Mouse (Mus musculus): Measurements from ENCODE around the gene Cadm2. TPM values are rescaled to one million over a fixed set of nuclear protein-coding genes. Genes with fewer than 3 reads are reported as not detected.
A peak's percentile ranks its signal among the peaks of the same experiment; 100 is the strongest.

Cadm2 gene
- polyA plus RNA-seq, 1 experiment from 2014 or later = not detected

GRCm38 (mm10) chr16:67124811-67125210 lies 495.9 kb downstream of the Cadm2 start:
- no peak overlapping the region for H3K9ac ChIP-seq (ENCODE audit: low read depth, low read length)
- no peak overlapping the region for H3K4me3 ChIP-seq (ENCODE audit: low read depth, low read length)
- no peak overlapping the region for H3K27ac ChIP-seq (ENCODE audit: low read length)
- H3K9me3 ChIP-seq (replicated peaks; ENCODE audit: control insufficient read depth, low read length) = no peaks in the 10 kb centered on the region
- H3K36me3 ChIP-seq (ENCODE audit: control insufficient read depth, insufficient read depth) = no peaks in the 10 kb centered on the region
- no peaks in the 10 kb centered on the region for H3K4me1 ChIP-seq (ENCODE audit: control insufficient read depth, low read depth, low read length)
- ATAC-seq (ENCODE audit: low read depth) = no peak
- 57% methylated on average over 4 of the region's 4 CpGs for WGBS (ENCODE audit: insufficient replicate concordance)
- H3K4me2 ChIP-seq (ENCODE audit: low read depth, low read length) = no peak overlapping the region
- H3K27me3 ChIP-seq (ENCODE audit: control insufficient read depth, insufficient read depth, low read depth, low read length) = no peaks in the 10 kb centered on the region

DNA sequence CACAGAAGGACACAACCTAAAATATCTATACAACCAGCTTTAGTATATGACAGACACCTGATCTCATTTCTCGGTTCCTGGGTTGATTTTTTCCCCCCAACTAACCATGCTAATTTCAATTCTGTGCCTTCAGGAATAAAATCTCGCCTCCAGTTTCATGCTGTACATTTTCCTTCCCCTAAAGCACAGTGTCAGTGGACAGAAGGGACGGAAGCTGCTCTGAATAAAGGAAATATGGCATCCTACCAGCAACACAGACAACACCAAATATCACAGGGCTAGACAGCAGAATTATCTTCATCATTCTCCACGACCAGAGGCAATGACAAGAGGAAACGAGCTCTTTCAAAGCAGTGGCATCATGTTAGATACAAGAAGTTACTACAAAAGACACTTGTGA lies 498.2 kb downstream of the Cadm2 start:
- WGBS (ENCODE audit: insufficient replicate concordance) = 45% methylated on average over 5 of the region's 5 CpGs
- H3K9ac ChIP-seq (ENCODE audit: low read depth, low read length) = no peak overlapping the region
- ATAC-seq (ENCODE audit: low read depth) = no peak
- no peaks in the 10 kb centered on the region for H3K27me3 ChIP-seq (ENCODE audit: control insufficient read depth, insufficient read depth, low read depth, low read length)
- H3K36me3 ChIP-seq (ENCODE audit: control insufficient read depth, insufficient read depth) = no peaks in the 10 kb centered on the region
- H3K4me3 ChIP-seq (ENCODE audit: low read depth, low read length) = no peak overlapping the region
- H3K27ac ChIP-seq (ENCODE audit: low read length) = no peak overlapping the region
- H3K4me2 ChIP-seq (ENCODE audit: low read depth, low read length) = no peak overlapping the region
- H3K4me1 ChIP-seq (ENCODE audit: control insufficient read depth, low read depth, low read length) = no peaks in the 10 kb centered on the region
- no peaks in the 10 kb centered on the region for H3K9me3 ChIP-seq (replicated peaks; ENCODE audit: control insufficient read depth, low read length)

GRCm38 (mm10) chr16:67121781-67122180 lies 498.9 kb downstream of the Cadm2 start:
- H3K27me3 ChIP-seq (ENCODE audit: control insufficient read depth, insufficient read depth, low read depth, low read length) = no peaks in the 10 kb centered on the region
- no peaks in the 10 kb centered on the region for H3K36me3 ChIP-seq (ENCODE audit: control insufficient read depth, insufficient read depth)
- 66% methylated on average over 3 of the region's 3 CpGs for WGBS (ENCODE audit: insufficient replicate concordance)
- H3K27ac ChIP-seq (ENCODE audit: low read length) = no peak overlapping the region
- no peaks in the 10 kb centered on the region for H3K4me1 ChIP-seq (ENCODE audit: control insufficient read depth, low read depth, low read length)
- no peak overlapping the region for H3K4me2 ChIP-seq (ENCODE audit: low read depth, low read length)
- H3K4me3 ChIP-seq (ENCODE audit: low read depth, low read length) = no peak overlapping the region
- no peak for ATAC-seq (ENCODE audit: low read depth)
- H3K9me3 ChIP-seq (replicated peaks; ENCODE audit: control insufficient read depth, low read length) = no peaks in the 10 kb centered on the region
- no peak overlapping the region for H3K9ac ChIP-seq (ENCODE audit: low read depth, low read length)

- peak; percentile 43 for ATAC-seq (ENCODE audit: low read depth)
- Histone ChIP-seq H3K4me2 (ENCODE audit: low read depth, low read length) (no peak overlapping the region), H3K4me1 (ENCODE audit: control insufficient read depth, low read depth, low read length) (no peaks in the 10 kb centered on the region), H3K27ac (ENCODE audit: low read length) (no peak overlapping the region), H3K36me3 (ENCODE audit: control insufficient read depth, insufficient read depth) (no peaks in the 10 kb centered on the region), H3K9me3 (replicated peaks; ENCODE audit: control insufficient read depth, low read length) (no peaks in the 10 kb centered on the region), H3K9ac (ENCODE audit: low read depth, low read length) (no peak overlapping the region), H3K27me3 (ENCODE audit: control insufficient read depth, insufficient read depth, low read depth, low read length) (no peaks in the 10 kb centered on the region), H3K4me3 (ENCODE audit: low read depth, low read length) (no peak overlapping the region)
- WGBS (ENCODE audit: insufficient replicate concordance) = 43% methylated on average over 8 of the region's 8 CpGs
These were observed 514.1 kb downstream of the Cadm2 start for GRCm38 (mm10) chr16:67106478-67107061.

GRCm38 (mm10) chr16:67096706-67097105 lies 524.0 kb downstream of the Cadm2 start:
- Histone ChIP-seq H3K9me3 (replicated peaks; ENCODE audit: control insufficient read depth, low read length) (no peaks in the 10 kb centered on the region), H3K4me3 (ENCODE audit: low read depth, low read length) (no peak overlapping the region), H3K9ac (ENCODE audit: low read depth, low read length) (no peak overlapping the region), H3K27me3 (ENCODE audit: control insufficient read depth, insufficient read depth, low read depth, low read length) (no peaks in the 10 kb centered on the region), H3K4me2 (ENCODE audit: low read depth, low read length) (no peak overlapping the region), H3K4me1 (ENCODE audit: control insufficient read depth, low read depth, low read length) (no peaks in the 10 kb centered on the region), H3K27ac (ENCODE audit: low read length) (no peak overlapping the region), H3K36me3 (ENCODE audit: control insufficient read depth, insufficient read depth) (no peaks in the 10 kb centered on the region)
- 62% methylated on average over 6 of the region's 6 CpGs for WGBS (ENCODE audit: insufficient replicate concordance)
- ATAC-seq (ENCODE audit: low read depth) = no peak

DNA sequence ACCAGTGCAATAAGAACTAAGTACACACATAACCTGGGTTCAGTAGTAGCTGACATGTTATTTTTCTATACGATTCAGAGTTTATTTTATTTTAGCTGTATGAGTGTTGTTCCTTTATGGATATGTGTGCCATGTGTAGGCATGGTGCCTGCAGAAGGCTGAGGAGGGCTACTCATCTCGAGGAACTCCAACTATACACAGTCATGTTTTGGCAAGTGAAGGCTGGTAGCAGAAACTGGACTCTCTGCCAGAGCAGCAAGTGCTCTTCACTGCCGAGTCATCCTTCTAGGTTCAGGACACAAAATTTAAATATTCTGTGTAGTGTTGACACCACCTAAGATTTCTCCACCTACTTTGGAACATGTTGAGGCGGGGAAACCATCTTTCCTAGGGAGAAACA lies 524.8 kb downstream of the Cadm2 start:
- H3K4me2 ChIP-seq (ENCODE audit: low read depth, low read length) = no peak overlapping the region
- 60% methylated on average over 4 of the region's 4 CpGs for WGBS (ENCODE audit: insufficient replicate concordance)

GRCm38 (mm10) chr16:67089747-67090146 lies 531.0 kb downstream of the Cadm2 start:
- ATAC-seq (ENCODE audit: low read depth) = no peak
- Histone ChIP-seq H3K27ac (ENCODE audit: low read length) (no peak overlapping the region), H3K9ac (ENCODE audit: low read depth, low read length) (no peak overlapping the region), H3K9me3 (replicated peaks; ENCODE audit: control insufficient read depth, low read length) (no peaks in the 10 kb centered on the region), H3K27me3 (ENCODE audit: control insufficient read depth, insufficient read depth, low read depth, low read length) (no peaks in the 10 kb centered on the region), H3K36me3 (ENCODE audit: control insufficient read depth, insufficient read depth) (no peaks in the 10 kb centered on the region), H3K4me2 (ENCODE audit: low read depth, low read length) (no peak overlapping the region), H3K4me3 (ENCODE audit: low read depth, low read length) (no peak overlapping the region), H3K4me1 (ENCODE audit: control insufficient read depth, low read depth, low read length) (no peaks in the 10 kb centered on the region)
- WGBS (ENCODE audit: insufficient replicate concordance) = 59% methylated on average over 3 of the region's 3 CpGs

More for the DNA sequence above, 524.8 kb downstream of the Cadm2 start:
- Histone ChIP-seq H3K27ac (ENCODE audit: low read length) (no peak overlapping the region), H3K4me1 (ENCODE audit: control insufficient read depth, low read depth, low read length) (no peaks in the 10 kb centered on the region), H3K36me3 (ENCODE audit: control insufficient read depth, insufficient read depth) (no peaks in the 10 kb centered on the region), H3K9ac (ENCODE audit: low read depth, low read length) (no peak overlapping the region), H3K9me3 (replicated peaks; ENCODE audit: control insufficient read depth, low read length) (no peaks in the 10 kb centered on the region), H3K27me3 (ENCODE audit: control insufficient read depth, insufficient read depth, low read depth, low read length) (no peaks in the 10 kb centered on the region), H3K4me3 (ENCODE audit: low read depth, low read length) (no peak overlapping the region)
- no peak for ATAC-seq (ENCODE audit: low read depth)

DNA sequence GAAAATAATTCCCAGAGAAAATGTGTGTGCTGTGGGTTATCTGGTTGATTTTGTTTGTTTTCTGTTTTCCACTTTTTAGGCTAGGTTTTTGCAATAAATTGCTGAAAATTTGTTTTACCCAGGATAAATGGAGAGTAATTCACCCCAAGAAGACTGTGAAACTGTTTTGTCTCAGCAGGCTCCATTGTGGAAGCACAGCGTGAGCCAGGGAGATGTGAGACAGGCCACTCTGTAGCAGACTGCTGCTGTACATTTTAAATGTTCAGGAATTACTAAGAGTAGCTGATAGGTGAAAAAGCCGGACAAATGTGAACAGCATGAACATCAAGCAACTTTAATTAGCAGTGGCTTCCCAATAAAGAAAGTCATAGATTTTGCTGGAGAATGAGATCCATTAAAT lies 541.4 kb downstream of the Cadm2 start:
- Histone ChIP-seq H3K9me3 (replicated peaks; ENCODE audit: control insufficient read depth, low read length) (no peaks in the 10 kb centered on the region), H3K4me3 (ENCODE audit: low read depth, low read length) (no peak overlapping the region), H3K9ac (ENCODE audit: low read depth, low read length) (no peak overlapping the region), H3K4me2 (ENCODE audit: low read depth, low read length) (no peak overlapping the region), H3K27ac (ENCODE audit: low read length) (no peak overlapping the region), H3K27me3 (ENCODE audit: control insufficient read depth, insufficient read depth, low read depth, low read length) (no peaks in the 10 kb centered on the region), H3K4me1 (ENCODE audit: control insufficient read depth, low read depth, low read length) (no peaks in the 10 kb centered on the region), H3K36me3 (ENCODE audit: control insufficient read depth, insufficient read depth) (no peaks in the 10 kb centered on the region)
- 62% methylated on average over 2 of the region's 2 CpGs for WGBS (ENCODE audit: insufficient replicate concordance)
- ATAC-seq (ENCODE audit: low read depth) = no peak

GRCm38 (mm10) chr16:67076169-67076895 lies 544.4 kb downstream of the Cadm2 start:
- Histone ChIP-seq H3K27ac (ENCODE audit: low read length) (no peak overlapping the region), H3K9me3 (replicated peaks; ENCODE audit: control insufficient read depth, low read length) (no peaks in the 10 kb centered on the region), H3K36me3 (ENCODE audit: control insufficient read depth, insufficient read depth) (no peaks in the 10 kb centered on the region), H3K4me2 (ENCODE audit: low read depth, low read length) (no peak overlapping the region), H3K9ac (ENCODE audit: low read depth, low read length) (no peak overlapping the region), H3K27me3 (ENCODE audit: control insufficient read depth, insufficient read depth, low read depth, low read length) (no peaks in the 10 kb centered on the region), H3K4me1 (ENCODE audit: control insufficient read depth, low read depth, low read length) (no peaks in the 10 kb centered on the region), H3K4me3 (ENCODE audit: low read depth, low read length) (no peak overlapping the region)
- ATAC-seq (ENCODE audit: low read depth) = no peak
- 59% methylated on average over 7 of the region's 7 CpGs for WGBS (ENCODE audit: insufficient replicate concordance)
